Mouse (Mus musculus) liver, embryonic 11.5 days (tissue): ENCODE data around the gene Pnkd. TPM values are rescaled to one million over a fixed set of nuclear protein-coding genes. Genes with fewer than 3 reads are reported as not detected.

Experiments used
- ATAC-seq: fragments of 200-750 bp; cut with Nextera tagmentation; replicated peaks from 2 replicates; pipeline ENCODE4 v1.8.0; 2017; ENCODE audit warnings: moderate number of reproducible peaks, mild to moderate bottlenecking, moderate TSS enrichment, moderate library complexity; ENCODE audit not compliant: low FRiP score
- DNase-seq: peaks from one replicate; pipeline ENCODE4 v3.0.0-alpha.2; 2017; ENCODE audit warnings: low spot score
- H3K27ac ChIP-seq: fragments of 300-500 bp; sonication (generic); 2 replicates; pipeline ENCODE4 v1.5.1; 2014; ENCODE audit warnings: mild to moderate bottlenecking, low read depth, low read length, control low read depth
- H3K27me3 ChIP-seq: fragments of 300-500 bp; sonication (generic); replicated peaks from 2 replicates; pipeline ENCODE4 v1.6.1; 2014; ENCODE audit warnings: low read length, mixed read lengths; ENCODE audit not compliant: control insufficient read depth, insufficient read depth
- H3K36me3 ChIP-seq: fragments of 300-500 bp; sonication (generic); 2 replicates; pipeline ENCODE4 v1.6.1; 2014; ENCODE audit warnings: mild to moderate bottlenecking, low read length, moderate library complexity, mixed read lengths; ENCODE audit not compliant: control insufficient read depth, insufficient read depth
- H3K4me1 ChIP-seq: fragments of 300-500 bp; sonication (generic); replicated peaks from 2 replicates; pipeline ENCODE4 v1.6.1; 2014; ENCODE audit warnings: low read length, mixed read lengths; ENCODE audit not compliant: control insufficient read depth, insufficient read depth
- H3K4me2 ChIP-seq: fragments of 300-500 bp; sonication (generic); 2 replicates; pipeline ENCODE4 v1.6.1; 2014; ENCODE audit warnings: mild to moderate bottlenecking, control low read depth, moderate library complexity
- H3K4me3 ChIP-seq: fragments of 300-500 bp; sonication (generic); 2 replicates; pipeline ENCODE4 v1.5.1; 2014; ENCODE audit warnings: low read depth, low read length, control low read depth
- H3K9ac ChIP-seq: fragments of 300-500 bp; sonication (generic); 2 replicates; pipeline ENCODE4 v1.6.1; 2014; ENCODE audit warnings: low read depth, low read length, control low read depth
- H3K9me3 ChIP-seq: fragments of 300-500 bp; sonication (generic); 2 replicates; pipeline ENCODE4 v1.6.1; 2016; ENCODE audit warnings: low read length, inconsistent platforms, mixed read lengths; ENCODE audit not compliant: control insufficient read depth
- WGBS: fragments of 180-500 bp; shearing (Covaris S2); extraction: QIAGEN DNeasy Blood & Tissue Kit; methylation state at CpG from one replicate; pipeline ENCODE4 v1.1.7; 2014; 5-methylcytosine and 5-hydroxymethylcytosine counted together
- polyA plus RNA-seq: library from polyadenylated mRNA; unstranded; fragments of >200 nt; fragmentation: Nextera tagmentation; extraction: Ambion mirVana; gene quantifications from 2 replicates; pipeline ENCODE4 v1.2.1, GENCODE M21; 2014

Pnkd gene
- polyA plus RNA-seq, 1 experiment from 2014 or later = 84.3 TPM

DNA sequence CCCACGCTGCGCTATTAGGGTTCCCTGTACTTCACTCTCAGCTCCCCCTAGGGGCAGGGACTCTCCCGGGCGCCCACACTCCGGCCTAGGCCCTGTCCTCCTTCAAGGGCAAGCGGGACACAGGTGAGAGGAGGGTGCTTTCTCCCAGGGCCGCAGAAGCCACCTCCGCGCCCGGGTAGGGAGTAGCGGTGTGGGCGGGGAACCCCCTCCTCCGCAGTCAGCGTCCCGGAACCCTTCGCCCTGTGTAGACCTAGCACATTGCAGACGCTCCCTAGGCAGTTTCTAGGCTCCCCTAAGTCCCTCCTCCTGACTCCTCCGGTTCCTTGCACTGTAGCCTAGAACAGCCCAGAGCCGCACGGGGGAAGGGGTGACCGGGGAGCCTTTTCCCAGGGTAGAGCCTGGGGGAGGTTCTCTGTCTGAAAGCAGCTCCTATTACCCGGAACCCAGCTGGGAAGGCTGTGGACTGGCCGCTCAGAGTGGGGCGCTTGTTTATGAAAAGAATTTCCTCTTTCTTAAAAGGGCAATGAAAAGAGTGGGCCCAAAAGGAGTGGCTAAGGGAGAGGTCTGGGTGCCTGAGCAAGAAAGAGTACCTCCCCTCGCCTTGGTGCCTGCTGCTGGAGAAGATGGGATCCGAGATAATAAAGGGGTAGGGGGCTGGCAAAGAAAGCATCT lies 102.1 kb downstream of the Pnkd start:
- peak overlapping the region; percentile 78 for H3K27ac ChIP-seq
- H3K4me1 ChIP-seq = peaks cover 36% of the 10 kb centered on the region
- H3K9me3 ChIP-seq = no peaks in the 10 kb centered on the region
- peak overlapping the region; percentile 65 for H3K4me2 ChIP-seq
- peak overlapping the region; percentile 59 for H3K4me3 ChIP-seq
- H3K27me3 ChIP-seq = no peaks in the 10 kb centered on the region
- DNase-seq (peak; percentile 98), ATAC-seq (peak; percentile 84)
- 2% methylated on average over 26 of the region's 26 CpGs for whole genome bisulfite sequencing
- no peaks in the 10 kb centered on the region for H3K36me3 ChIP-seq
- H3K9ac ChIP-seq = peak overlapping the region; percentile 82

DNA sequence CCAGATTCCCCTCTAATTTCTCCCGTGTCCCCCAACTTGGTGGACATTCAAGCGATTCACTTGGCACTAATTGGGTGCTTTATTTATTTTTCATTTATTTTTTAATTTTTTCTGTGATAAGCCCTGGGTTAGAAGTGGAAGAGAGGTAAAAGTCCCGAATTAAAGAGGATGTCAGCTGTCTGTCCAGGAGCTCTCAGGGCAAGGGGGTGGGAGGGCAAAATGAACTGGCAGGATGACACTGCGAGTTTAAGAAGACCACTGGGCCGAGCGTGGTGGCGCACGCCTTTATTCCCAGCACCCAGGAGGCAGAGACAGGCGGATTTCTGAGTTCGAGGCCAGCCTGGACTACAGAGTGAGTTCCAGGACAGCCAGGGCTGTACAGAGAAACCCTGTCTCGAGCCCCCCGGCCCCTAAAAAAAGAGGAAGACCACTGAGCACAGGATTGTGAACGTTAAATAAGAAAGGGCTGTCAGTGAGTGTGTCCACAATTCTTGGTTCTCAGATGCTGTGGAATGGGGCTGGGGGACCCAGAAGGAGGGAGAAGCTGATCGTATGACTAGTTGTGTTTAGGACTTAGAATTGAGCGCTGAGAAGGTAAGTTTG lies 102.8 kb downstream of the Pnkd start:
- H3K9ac ChIP-seq = peak overlapping the region; percentile 82
- peaks cover 38% of the 10 kb centered on the region for H3K4me1 ChIP-seq
- WGBS = 44% methylated on average over 15 of the region's 15 CpGs

DNA sequence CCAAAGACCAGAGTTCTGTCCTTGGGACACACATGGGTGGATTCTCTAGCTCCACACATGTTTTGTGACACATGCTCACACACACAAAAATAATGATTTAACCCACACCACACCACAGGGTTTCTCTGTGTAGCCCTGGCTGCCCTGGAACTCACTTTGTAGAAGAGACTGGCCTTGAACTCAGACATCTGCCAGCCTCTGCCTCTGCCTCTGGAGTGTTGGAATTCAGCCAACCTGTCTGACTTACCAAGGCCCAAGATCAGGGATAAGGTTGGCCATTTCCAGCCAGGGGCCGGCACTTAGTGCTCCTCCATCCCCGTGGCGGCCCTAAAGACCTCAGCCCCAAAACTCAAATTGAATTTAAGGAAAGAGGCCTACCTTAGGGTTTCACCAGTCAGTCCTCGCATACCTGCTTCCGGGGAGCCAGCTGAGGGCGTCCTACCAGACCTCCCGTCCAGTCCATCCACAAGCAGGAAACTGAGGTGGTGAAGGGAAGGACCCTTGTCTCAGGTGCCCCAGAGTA lies 103.7 kb downstream of the Pnkd start:
- no peak overlapping the region for H3K27ac ChIP-seq
- H3K36me3 ChIP-seq = no peaks in the 10 kb centered on the region

More for the DNA sequence above, 102.8 kb downstream of the Pnkd start:
- no peaks in the 10 kb centered on the region for H3K36me3 ChIP-seq
- no peaks in the 10 kb centered on the region for H3K27me3 ChIP-seq
- peak overlapping the region; percentile 59 for H3K4me3 ChIP-seq
- peak overlapping the region; percentile 65 for H3K4me2 ChIP-seq
- H3K27ac ChIP-seq = peak overlapping the region; percentile 78
- ATAC-seq (no peak), DNase-seq (no peak)
- H3K9me3 ChIP-seq = no peaks in the 10 kb centered on the region

DNA sequence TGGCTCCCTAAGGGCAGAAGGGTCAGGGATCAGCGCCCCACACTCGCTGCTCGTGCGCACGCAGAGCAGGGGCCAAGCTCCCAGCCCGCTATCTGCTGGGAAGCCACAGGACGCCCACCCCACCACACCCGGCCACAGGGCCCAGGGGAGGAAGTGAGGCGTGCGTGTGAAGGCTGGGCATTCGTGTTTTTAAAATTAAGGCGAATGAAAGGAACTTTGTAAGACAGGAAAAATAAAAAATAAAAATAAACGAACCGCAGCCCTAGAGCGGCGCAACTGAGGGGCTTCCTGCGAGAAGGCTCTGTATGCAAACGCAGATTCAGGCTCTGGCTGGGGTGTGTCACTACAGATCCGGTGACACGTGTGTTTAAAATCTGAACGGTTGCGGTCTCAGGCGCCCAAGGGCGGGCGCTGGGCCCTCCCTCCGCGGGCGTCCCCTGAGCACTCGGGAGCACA lies 105.1 kb downstream of the Pnkd start:
- peak overlapping the region; percentile 100 for H3K4me2 ChIP-seq
- peaks cover 42% of the 10 kb centered on the region for H3K4me1 ChIP-seq
- H3K36me3 ChIP-seq = peaks cover 10% of the 10 kb centered on the region; the same call in 1 of the 2 replicates
- no peaks in the 10 kb centered on the region for H3K27me3 ChIP-seq
- peak overlapping the region; percentile 60 for H3K9ac ChIP-seq
- peak overlapping the region; percentile 99; the same call in 1 of the 2 replicates for H3K27ac ChIP-seq
- DNase-seq (peak; percentile 64), ATAC-seq (0 out of 2 replicates have a peak, but pooled peaks have one; percentile 21)
- no peaks in the 10 kb centered on the region for H3K9me3 ChIP-seq
- peak overlapping the region; percentile 75 for H3K4me3 ChIP-seq
- 2% methylated on average over 29 of the region's 29 CpGs for WGBS

More for the DNA sequence above, 103.7 kb downstream of the Pnkd start:
- Histone ChIP-seq H3K4me1 (peaks cover 43% of the 10 kb centered on the region), H3K9me3 (no peaks in the 10 kb centered on the region), H3K4me3 (no peak overlapping the region), H3K4me2 (no peak overlapping the region), H3K9ac (no peak overlapping the region), H3K27me3 (no peaks in the 10 kb centered on the region)
- ATAC-seq = no peak
- WGBS = 81% methylated on average over 7 of the region's 7 CpGs
- no peak for DNase-seq

DNA sequence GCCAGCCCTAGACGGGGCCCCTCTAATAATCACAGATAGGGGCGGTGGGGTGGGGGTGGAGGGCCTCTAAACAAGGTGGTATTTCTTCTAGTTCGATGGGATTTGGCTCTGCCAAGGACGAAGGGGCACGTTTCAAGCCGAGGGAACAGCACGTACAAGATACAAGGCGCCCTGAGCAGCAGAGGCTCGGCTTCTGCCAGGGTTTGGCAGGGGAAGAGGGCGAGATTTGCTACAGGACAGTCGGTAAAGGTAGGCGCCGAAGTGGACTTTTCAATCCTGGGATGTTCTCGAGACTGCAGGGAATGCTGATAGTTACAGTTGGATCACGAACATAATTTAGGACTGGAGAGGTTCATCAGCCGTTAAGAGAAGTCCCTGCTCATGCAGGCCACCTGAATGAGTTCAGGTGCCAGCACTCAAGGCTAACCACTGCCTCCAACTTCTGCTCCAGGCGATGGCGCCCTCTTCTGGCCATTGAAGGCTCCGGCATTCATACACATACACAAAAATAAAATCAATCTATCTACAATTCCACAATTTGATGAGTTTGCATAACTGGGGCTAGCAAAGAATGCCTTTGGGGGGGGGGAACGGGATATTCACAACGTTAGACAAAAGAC lies 105.7 kb downstream of the Pnkd start:
- Histone ChIP-seq H3K4me2 (peak overlapping the region; percentile 100), H3K4me3 (peak overlapping the region; percentile 75), H3K9ac (peak overlapping the region; percentile 89), H3K36me3 (peaks cover 14% of the 10 kb centered on the region; the same call in 1 of the 2 replicates), H3K9me3 (no peaks in the 10 kb centered on the region), H3K4me1 (peaks cover 43% of the 10 kb centered on the region), H3K27me3 (no peaks in the 10 kb centered on the region), H3K27ac (peak overlapping the region; percentile 99)
- DNase-seq = peak; percentile 67
- no peak for ATAC-seq
- 6% methylated on average over 21 of the region's 21 CpGs for WGBS

DNA sequence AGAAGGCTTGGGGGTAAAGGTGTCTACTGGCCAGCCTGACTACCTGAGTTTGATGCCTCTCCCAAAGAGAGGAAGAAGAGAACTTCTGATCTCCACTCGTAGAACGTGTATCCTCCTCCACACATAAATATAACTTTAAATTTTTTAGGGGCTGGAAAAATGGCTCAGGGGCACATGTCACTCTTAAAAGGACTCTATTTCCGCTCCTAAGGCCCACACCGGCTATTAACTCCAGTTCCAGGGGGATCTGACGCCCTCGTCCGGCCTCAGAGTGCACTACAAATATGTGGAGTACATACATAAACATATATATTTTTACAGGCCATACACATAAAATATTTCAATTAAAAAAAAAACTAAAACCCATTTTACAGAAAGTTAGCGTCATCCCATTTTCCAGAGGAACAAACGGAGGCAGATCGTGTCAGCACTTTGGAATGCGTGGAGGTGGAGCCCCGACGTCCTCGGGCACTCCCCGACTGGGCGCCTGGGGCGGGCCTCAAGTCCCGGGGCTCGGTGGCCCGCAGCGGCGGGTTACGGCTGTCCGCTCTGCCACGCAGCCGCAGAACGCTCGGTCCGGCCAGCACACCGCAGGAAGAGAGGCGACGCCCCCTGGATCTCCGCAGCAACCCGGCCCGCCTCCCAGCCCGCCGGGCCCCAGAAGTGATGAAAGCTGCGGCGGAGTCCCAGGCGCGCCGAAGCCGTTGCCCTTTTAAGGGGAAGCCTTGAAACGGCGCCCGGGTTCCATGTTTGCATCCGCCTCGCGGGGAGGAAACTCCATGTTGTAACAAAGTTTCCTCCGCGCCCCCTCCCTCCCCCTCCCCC lies 106.4 kb downstream of the Pnkd start, which contains the start of gene Ctdsp1:
Gene Ctdsp1, plus strand, starts transcription at position 586 of the 825 bp plus-strand sequence.
- Histone ChIP-seq H3K4me2 (peak within 1 kb of the TSS; percentile 100), H3K9me3 (no peaks in the 10 kb centered on the region), H3K9ac (peak within 1 kb of the TSS; percentile 89), H3K27me3 (no peaks in the 10 kb centered on the region), H3K4me1 (peaks cover 43% of the 10 kb centered on the region), H3K36me3 (peaks cover 14% of the 10 kb centered on the region; the same call in 1 of the 2 replicates), H3K4me3 (peak within 1 kb of the TSS; percentile 75), H3K27ac (peak within 1 kb of the TSS; percentile 99)
- whole genome bisulfite sequencing = 3% methylated on average over 50 of the region's 51 CpGs
- peak; percentile 96 for DNase-seq
- ATAC-seq = peak; percentile 65

DNA sequence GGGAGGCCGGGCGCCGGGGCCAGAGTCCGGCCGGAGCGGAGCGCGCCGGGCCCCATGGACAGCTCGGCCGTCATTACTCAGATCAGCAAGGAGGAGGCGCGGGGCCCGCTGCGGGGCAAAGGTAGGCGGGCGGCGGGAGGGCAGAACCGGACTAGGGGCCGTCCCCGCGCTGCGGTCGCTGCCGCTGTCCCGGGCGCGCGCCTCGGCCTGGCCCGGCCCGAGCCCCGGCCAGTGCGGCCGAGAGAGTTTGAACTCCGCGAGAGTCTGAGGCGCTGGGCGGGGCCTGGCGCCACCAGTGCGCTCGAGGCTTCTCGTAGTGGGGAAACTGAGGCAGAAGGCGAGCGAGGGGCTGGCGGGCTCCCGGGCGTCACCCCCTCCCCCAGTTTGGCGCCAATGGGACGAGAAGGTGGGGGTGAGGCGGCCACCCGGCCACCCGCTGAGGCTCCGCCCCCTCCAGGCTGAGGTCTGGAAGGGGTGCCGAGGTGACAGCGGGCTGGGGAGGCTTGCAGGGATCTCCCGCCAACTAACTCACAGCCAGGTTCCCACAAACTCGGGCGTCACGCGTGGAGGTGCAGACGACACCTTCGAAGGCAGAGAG lies 107.2 kb downstream of the Pnkd start:
- peak overlapping the region; percentile 100 for H3K4me2 ChIP-seq
- peak overlapping the region; percentile 75 for H3K4me3 ChIP-seq
- no peaks in the 10 kb centered on the region for H3K27me3 ChIP-seq
- ATAC-seq (peak; percentile 61), DNase-seq (peak; percentile 85)
- peak overlapping the region; percentile 89 for H3K9ac ChIP-seq
- no peaks in the 10 kb centered on the region for H3K9me3 ChIP-seq
- peak overlapping the region; percentile 99 for H3K27ac ChIP-seq
- H3K4me1 ChIP-seq = peaks cover 43% of the 10 kb centered on the region
- H3K36me3 ChIP-seq = peaks cover 14% of the 10 kb centered on the region; the same call in 1 of the 2 replicates
- WGBS = under 1% methylated on average over 48 of the region's 63 CpGs
